Mouse (Mus musculus): ENCODE results near the gene Bmyc.

DNA sequence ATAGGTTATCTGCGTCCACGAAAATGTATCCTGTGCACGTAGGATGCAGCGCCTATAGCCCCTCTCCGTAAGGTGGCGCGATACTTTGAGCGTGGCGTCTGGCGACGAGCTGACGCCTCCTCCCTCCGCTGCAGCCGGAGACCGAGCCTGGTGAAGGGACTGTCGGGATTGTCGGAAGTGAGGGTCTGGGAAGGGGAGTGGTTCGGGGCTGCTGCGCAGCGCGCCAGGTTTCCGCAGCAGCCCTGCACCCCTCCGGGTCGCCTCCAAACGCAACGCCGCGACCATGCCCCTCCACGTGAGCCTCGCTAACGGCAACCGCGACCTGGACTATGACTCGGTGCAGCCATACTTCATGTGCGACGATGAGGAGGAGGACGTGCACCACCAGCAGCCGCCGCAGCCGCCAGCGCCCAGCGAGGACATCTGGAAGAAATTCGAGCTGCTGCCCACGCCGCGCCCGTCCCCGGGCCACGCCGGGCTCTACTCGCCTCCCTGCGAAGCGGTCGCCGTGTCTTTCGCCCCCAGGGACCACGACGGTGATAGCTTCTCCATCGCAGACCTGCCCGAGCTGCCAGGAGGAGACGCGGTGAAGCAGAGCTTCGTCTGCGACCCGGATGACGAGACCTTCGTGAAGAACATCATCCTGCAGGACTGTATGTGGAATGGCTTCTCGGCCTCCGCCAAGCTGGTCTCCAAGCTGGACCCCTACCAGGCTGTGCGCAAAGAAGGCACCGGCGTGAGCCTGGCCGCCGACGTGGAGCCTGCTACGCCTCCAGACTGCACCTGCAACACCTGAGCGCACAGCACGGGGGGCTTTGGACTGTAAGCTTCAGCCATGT, at the start of gene Bmyc:
- TF ChIP-seq POLR2A (IDR thresholded peaks at IDR 0.05; ENCODE audit: control insufficient read depth, extremely low read depth, insufficient read depth, low read length, poor library complexity): 0 out of 2 replicates have a peak, but pooled peaks have one; percentile 44
- TF ChIP-seq CTCF (IDR thresholded peaks at IDR 0.05; ENCODE audit: borderline replicate concordance, control insufficient read depth, extremely low read depth, insufficient read depth, low read length, poor library complexity): peak; percentile 55; the same call in 1 of the 2 replicates

All from thymus, adult 2 months (tissue).